Comparison of ENCODE assay signal across 17 mouse cellular contexts in genomic region chr1:73748702-73749101, GRCm38 (mm10).
"Had no signal": no experiment of that assay in that cellular context is flagged by ENCODE, and none has a peak within 500 bp of the region (broad histone marks: within the 10 kb centered on the region; RNA-seq: fewer than 3 reads in every experiment).

No protein-coding gene starts in this region.

- H3K36me3 ChIP-seq: lung, embryonic 15.5 days; midbrain, embryonic 13.5 days; midbrain, embryonic 15.5 days; neural tube, embryonic 12.5 days; stomach, embryonic 15.5 days had no signal

- ATAC-seq: lung, postnatal 0 days; midbrain, embryonic 13.5 days; midbrain, embryonic 15.5 days had no signal

- H3K27ac ChIP-seq: lung, embryonic 15.5 days; macrophage; midbrain, embryonic 13.5 days; midbrain, embryonic 15.5 days; neural tube, embryonic 12.5 days; stomach, embryonic 15.5 days; stomach, postnatal 0 days had no signal

- H3K27me3 ChIP-seq: lung, embryonic 15.5 days; megakaryocyte, embryonic 14.5 days; midbrain, embryonic 13.5 days; midbrain, embryonic 15.5 days; neural tube, embryonic 12.5 days; stomach, embryonic 15.5 days had no signal

- H3K4me2 ChIP-seq: lung, embryonic 15.5 days; midbrain, embryonic 11.5 days; midbrain, embryonic 13.5 days; midbrain, embryonic 15.5 days; neural tube, embryonic 12.5 days; stomach, embryonic 15.5 days had no signal

- H3K4me3 ChIP-seq: lung, embryonic 15.5 days; megakaryocyte, embryonic 14.5 days; midbrain, embryonic 13.5 days; midbrain, embryonic 15.5 days; neural tube, embryonic 12.5 days; stomach, embryonic 15.5 days had no signal

- H3K9me3 ChIP-seq: lung, embryonic 15.5 days; megakaryocyte, embryonic 14.5 days; midbrain, embryonic 13.5 days; midbrain, embryonic 15.5 days; neural tube, embryonic 12.5 days; stomach, embryonic 15.5 days had no signal

- H3K4me1 ChIP-seq: megakaryocyte, embryonic 14.5 days had no signal

- DNase-seq: lung, adult 2 months; lung, postnatal 14 days; lung, postnatal 36 days; right cerebral cortex, postnatal 14 days; thymus, adult 2 months; thymus, postnatal 25 days; thymus, postnatal 4 days had no signal

- H3K9ac ChIP-seq: lung, embryonic 15.5 days; midbrain, embryonic 13.5 days; midbrain, embryonic 15.5 days; neural tube, embryonic 12.5 days; stomach, embryonic 15.5 days had no signal
